Mouse (Mus musculus) gastrocnemius, postnatal 4 days (tissue): ENCODE data around the gene Icam4. TPM values are rescaled to one million over a fixed set of nuclear protein-coding genes. Genes with fewer than 3 reads are reported as not detected.
A peak's percentile ranks its signal among the peaks of the same experiment; 100 is the strongest.
"Not testable (repeated sequence)": the region's sequence is repeated elsewhere in the genome, so short reads cannot be mapped to it uniquely, and the experiment has no call there.

ENCODE experiments used
- DNase-seq, 2 experiments: peaks; one replicate each; pipeline ENCODE4 v3.0.0; 2021 to 2022; ENCODE audit warnings: low spot score in 2 of 2, mixed read lengths in 2 of 2
- total RNA-seq, 2 experiments: library from RNA; stranded (reverse); gene quantifications; 2 replicates each; pipeline ENCODE4 v1.2.3; 2021

Icam4 gene
- total RNA-seq, 2 experiments from 2014 or later, result not detected

DNA sequence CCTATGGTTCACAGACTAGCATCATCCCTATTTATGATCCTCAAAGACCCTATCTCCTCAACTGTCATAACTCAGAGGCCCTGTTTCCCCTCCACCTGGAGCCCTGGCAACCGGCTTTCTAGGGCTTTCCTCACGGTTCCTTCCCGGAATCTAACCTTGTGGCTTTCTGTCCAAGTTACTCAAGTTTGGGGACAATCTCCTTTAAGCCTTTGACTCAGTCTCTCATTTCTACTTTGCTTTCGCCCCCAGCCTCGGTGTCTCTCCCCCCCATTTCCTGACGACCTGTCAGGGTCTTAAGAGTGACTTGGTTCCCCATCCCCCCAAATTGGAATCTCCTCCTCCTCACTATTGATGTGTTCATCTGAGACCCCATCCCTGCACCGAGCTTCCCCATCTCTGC, 3.3 kb downstream of the Icam4 start:
- no peak for DNase-seq

DNA sequence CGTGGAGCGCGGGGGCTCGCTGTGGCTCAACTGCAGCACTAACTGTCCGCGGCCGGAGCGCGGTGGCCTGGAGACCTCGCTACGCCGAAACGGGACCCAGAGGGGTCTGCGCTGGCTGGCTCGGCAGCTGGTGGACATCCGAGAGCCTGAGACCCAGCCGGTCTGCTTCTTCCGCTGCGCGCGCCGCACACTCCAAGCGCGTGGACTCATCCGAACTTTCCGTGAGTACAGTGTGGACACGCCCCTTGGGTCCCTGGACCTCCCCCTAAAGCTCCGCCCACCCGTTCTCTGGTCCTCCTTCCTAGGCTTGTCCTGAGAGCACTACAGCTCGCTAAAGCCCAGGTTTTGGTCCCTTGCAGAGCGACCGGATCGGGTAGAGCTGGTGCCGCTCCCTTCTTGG, 4.0 kb downstream of the Icam4 start:
- DNase-seq, result peak; percentile 54 to 79

GRCm38 (mm10) chr9:21034481-21035085, 5.4 kb downstream of the Icam4 start:
- no peak for DNase-seq

GRCm38 (mm10) chr9:21035586-21035985, 6.4 kb downstream of the Icam4 start:
- DNase-seq, result no peak

DNA sequence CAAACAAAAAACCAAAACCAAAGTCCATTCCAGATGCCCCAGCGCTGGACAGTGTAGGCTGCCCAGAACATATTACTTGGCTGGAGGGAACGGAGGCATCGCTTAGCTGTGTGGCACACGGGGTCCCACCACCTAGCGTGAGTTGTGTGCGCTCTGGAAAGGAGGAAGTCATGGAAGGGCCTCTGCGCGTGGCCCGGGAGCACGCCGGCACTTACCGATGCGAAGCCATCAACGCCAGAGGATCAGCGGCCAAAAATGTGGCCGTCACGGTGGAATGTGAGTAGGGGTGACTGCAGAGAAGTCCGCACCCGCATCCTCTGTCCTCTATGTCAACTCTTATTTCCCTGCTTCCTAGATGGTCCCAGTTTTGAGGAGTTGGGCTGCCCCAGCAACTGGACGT, 7.0 kb downstream of the Icam4 start:
- no peak for DNase-seq

GRCm38 (mm10) chr9:21036666-21037065, 7.5 kb downstream of the Icam4 start:
- no peak for DNase-seq

DNA sequence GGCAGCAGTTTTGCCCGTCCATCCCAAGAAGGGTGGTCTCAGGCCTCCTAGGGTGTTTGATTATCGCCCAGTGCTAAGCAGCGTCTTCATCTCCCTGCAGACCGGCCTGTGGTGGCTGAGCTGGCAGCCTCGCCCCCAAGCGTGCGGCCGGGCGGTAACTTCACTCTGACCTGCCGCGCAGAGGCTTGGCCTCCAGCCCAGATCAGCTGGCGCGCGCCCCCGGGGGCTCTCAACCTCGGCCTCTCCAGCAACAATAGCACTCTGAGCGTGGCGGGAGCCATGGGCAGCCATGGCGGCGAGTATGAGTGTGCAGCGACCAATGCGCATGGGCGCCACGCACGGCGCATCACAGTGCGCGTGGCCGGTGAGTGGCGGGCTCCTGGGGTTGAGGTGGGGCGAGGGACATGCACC, 8.3 kb downstream of the Icam4 start:
- peak in 1 of 2 experiments; percentile 44 for DNase-seq

GRCm38 (mm10) chr9:21039779-21040178, 10.6 kb downstream of the Icam4 start:
- DNase-seq, result no peak

DNA sequence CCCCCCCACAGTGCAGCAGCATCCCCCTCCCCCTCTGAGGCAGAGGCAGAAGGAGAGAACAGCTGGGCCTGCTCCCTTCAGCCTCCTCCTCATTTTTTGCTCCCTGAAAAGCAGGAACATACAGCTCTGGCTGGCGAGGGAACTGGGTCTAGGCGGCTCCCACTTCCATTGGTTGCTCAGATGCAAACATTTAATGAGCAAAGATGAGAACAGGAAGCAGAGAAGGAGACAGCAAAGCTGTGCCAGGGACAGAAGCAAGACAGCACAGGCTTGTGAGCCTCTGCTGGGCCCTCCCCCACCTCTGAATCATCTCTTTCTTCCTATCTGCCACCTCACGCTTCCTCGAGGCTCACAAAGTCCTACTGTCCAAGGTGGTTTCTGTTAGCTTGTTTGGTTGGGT, 12.1 kb downstream of the Icam4 start:
- DNase-seq, result no peak

DNA sequence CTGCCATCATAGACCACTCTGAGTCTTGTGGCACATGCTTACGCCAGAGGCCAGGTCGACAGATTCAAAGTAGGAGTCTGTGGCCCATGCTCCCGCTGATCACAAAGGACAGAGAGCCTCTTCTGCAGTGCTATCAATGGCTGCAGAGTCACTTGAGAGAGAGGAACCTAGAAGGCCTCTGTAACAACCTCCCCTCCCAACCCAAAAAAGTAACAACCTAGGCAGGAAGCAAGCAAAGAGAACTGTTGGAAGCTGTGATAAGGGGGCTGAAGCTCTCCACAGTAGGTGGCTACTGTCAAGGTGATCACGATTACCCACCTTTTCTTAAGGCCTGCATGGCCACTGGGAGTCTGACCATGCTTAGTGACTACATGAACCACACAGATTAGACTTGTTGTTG, 14.4 kb downstream of the Icam4 start:
- no peak for DNase-seq

DNA sequence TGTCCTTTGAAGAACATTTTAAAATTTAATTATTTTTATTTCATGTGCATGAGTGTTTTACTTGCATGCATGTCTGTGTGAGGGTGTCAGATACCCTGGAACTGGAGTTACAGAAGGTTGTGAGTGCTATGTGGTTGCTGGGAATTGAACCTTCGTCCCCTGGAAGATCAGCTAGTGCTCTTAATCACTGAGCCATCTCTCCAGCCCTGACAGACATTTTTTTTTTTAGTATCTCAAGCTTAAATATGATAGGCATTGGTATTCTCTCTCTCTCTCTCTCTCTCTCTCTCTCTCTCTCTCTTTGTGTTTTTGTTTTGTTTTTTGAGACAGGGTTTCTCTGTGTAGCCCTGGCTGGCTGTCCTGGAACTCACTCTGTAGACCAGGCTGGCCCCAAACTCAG, 15.6 kb downstream of the Icam4 start:
- DNase-seq, result not testable (repeated sequence)

DNA sequence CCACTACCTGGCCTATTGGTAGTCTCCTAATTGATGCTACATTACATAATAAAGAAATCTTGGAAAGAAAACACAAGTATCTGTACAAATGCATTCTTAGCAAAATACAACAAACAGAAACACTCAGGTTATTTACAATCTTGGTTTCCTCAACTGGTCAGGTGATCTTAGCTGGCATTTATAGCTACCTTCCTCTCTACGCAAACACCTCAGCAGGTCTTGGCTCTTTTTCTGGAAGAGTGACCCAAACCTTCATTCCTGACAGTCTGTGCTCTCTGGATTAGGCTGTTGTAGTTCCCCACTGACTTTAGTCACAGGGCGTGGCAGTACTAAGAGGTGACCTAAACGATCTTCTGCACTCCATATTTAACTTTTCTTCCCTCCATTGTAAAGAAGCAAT, 16.1 kb downstream of the Icam4 start:
- DNase-seq, result no peak

- DNase-seq, result no peak
Measured at GRCm38 (mm10) chr9:21051578-21051977, 22.4 kb downstream of the Icam4 start.

- DNase-seq, result no peak
Measured at GRCm38 (mm10) chr9:21062928-21063327, 33.8 kb downstream of the Icam4 start.

- no peak for DNase-seq
Measured at GRCm38 (mm10) chr9:21067006-21067684, 38.0 kb downstream of the Icam4 start, which contains the start of gene Zglp1. Gene Zglp1 (minus strand): TSS chr9:21067093.

GRCm38 (mm10) chr9:21072641-21073040, 43.5 kb downstream of the Icam4 start:
- no peak for DNase-seq

DNA sequence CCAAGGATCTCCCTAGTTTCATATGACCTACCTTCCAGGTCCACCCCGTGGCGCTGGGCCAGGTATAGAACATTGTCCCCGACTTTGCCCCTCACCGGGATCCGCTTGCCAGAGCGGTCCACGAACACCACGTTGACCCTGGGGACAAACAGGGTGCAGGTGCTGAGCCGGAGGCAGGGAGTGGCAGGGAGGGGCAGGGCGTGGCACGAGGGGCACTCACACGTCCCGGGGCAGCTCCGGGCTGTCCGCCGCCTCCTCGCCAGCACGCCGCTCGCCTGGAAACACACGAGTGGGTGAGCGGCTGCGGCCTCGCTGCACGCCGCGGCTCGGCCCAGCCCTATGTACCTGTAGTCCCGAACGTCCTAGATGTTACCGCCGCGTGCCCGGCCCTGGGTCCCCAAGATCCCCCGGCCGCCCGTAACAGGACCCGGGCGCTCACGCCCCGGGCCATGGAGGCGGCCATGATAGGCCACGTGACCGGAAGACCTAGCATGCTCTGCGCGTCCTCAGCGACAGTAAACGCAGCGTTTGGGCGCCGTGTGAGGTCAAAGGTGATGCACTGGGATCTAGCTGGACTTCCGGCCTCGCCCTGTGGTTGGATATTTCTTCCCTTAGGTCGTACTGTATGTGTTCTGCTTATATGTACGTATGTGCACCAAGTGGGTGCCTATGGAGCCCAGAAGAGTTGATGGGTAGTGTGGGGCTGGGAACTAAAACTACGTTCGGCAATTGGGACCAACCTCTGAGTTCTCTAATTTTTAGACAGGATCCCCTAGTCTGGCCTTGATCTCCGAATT, 44.1 kb downstream of the Icam4 start, which contains the start of the genes Gm49373 and Fdx1l:
TSS of gene Gm49373 (minus strand) at position 53 of the 797 bp plus-strand sequence.
TSS of gene Fdx1l (minus strand) at position 571 of the 797 bp plus-strand sequence.
- DNase-seq, result peak; percentile 69 to 88

DNA sequence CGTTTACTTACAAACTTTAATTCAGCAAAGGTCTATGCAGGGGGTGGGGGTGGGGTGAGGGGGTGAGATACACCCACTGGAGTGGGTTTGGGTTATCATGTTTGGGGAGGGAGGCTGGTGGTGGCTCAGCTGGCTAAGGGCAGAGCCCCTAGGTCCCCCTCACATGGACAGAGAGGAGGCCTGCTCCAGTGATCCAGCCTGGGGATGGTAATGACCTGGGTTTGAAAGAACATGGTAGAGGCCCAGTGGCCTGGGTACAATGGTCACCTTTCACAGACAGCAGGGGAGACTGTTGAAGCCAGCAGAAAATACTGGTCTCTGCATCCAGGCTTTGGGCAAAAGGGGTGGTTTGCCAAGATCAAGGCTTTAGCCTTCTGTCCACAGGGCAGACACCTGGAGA, 45.0 kb downstream of the Icam4 start:
- no peak for DNase-seq

GRCm38 (mm10) chr9:21075625-21076024, 46.5 kb downstream of the Icam4 start:
- no peak for DNase-seq
